ENCODE assay signal across 12 mouse cellular contexts in genomic region chr19:56346016-56346415, GRCm38 (mm10). TPM values are rescaled to one million over a fixed set of nuclear protein-coding genes. Genes with fewer than 3 reads are reported as not detected.
A peak's percentile ranks its signal among the peaks of the same experiment; 100 is the strongest.
DNase-seq lines count a peak whose midpoint lies in the region; ATAC-seq and TF ChIP-seq lines count a peak whose summit lies in the region.
"Had no signal": no experiment of that assay in that cellular context is flagged by ENCODE, and none has a peak within 500 bp of the region (broad histone marks: within the 10 kb centered on the region; RNA-seq: fewer than 3 reads in every experiment).

No protein-coding gene starts in this region.

- H3K9me3 ChIP-seq in ES-Bruce4 (replicated peaks; ENCODE audit: control insufficient read depth, insufficient read depth, low read length, poor library complexity, severe bottlenecking) = no peaks in the 10 kb centered on the region
- H3K9me3 ChIP-seq: embryonic facial prominence, embryonic 13.5 days; liver, embryonic 15.5 days had no signal

- peak; percentile 44 to 55 for DNase-seq in cerebellum, postnatal 14 days
- no peak for DNase-seq in cerebellum, postnatal 25 days
- peak; percentile 26 for DNase-seq in left cerebral cortex, adult 11 months (ENCODE audit: low spot score)
- no peak for DNase-seq in left cerebral cortex, postnatal 36 days (ENCODE audit: low spot score in 2 of 2)
- DNase-seq in urinary bladder, postnatal 14 days (ENCODE audit: low spot score) = no peak
- no peak for DNase-seq in spleen, postnatal 10 days (ENCODE audit: low spot score in 2 of 2)
- DNase-seq: gastrocnemius, postnatal 10 days; kidney, adult 11 months had no signal

- H3K36me3 ChIP-seq in ES-Bruce4 (ENCODE audit: control insufficient read depth, insufficient read depth, low read length, poor library complexity, severe bottlenecking) = no peaks in the 10 kb centered on the region
- H3K36me3 ChIP-seq: embryonic facial prominence, embryonic 13.5 days; liver, embryonic 15.5 days had no signal

- intact Hi-C loops in left cerebral cortex, postnatal 36 days (cut with DNase I) = no loop called here

- H3K27me3 ChIP-seq in ES-Bruce4 (ENCODE audit: control insufficient read depth, insufficient read depth, low read length, poor library complexity, severe bottlenecking) = no peaks in the 10 kb centered on the region
- H3K27me3 ChIP-seq: liver, embryonic 15.5 days had no signal

- no peaks in the 10 kb centered on the region for H3K4me1 ChIP-seq in ES-Bruce4 (ENCODE audit: control insufficient read depth, insufficient read depth, low read length)
- H3K4me1 ChIP-seq: liver, embryonic 15.5 days had no signal

- no peak overlapping the region for H3K4me3 ChIP-seq in ES-Bruce4 (ENCODE audit: low read depth, low read length)
- H3K4me3 ChIP-seq: embryonic facial prominence, embryonic 13.5 days; liver, embryonic 15.5 days had no signal

- no peak overlapping the region for H3K9ac ChIP-seq in ES-Bruce4 (ENCODE audit: low read depth, poor library complexity, severe bottlenecking)
- H3K9ac ChIP-seq: embryonic facial prominence, embryonic 13.5 days; liver, embryonic 15.5 days had no signal

- peak; percentile 26 for TF ChIP-seq CTCF in ES-Bruce4 (IDR thresholded peaks at IDR 0.05; ENCODE audit: low read depth, low read length)

- no peak for TF ChIP-seq POLR2A in ES-Bruce4 (IDR thresholded peaks at IDR 0.05; ENCODE audit: insufficient read depth, low read length)

- no peak for TF ChIP-seq EP300 in ES-Bruce4 (IDR thresholded peaks at IDR 0.05; ENCODE audit: insufficient read depth, low read depth, low read length)

- peak; percentile 61 for ATAC-seq in granulocyte monocyte progenitor cell, adult 5-6 weeks (replicated peaks; ENCODE audit: poor library complexity, severe bottlenecking)

- no peak overlapping the region for H3K27ac ChIP-seq in ES-Bruce4 (ENCODE audit: insufficient read depth, low read length)
- H3K27ac ChIP-seq: embryonic facial prominence, embryonic 13.5 days; liver, embryonic 15.5 days had no signal

RNA-seq across cellular contexts. Expression of gene Nrap, which starts 43.8 kb away (rescaled TPM):
- total RNA-seq in left cerebral cortex, postnatal 36 days (2021) = under 1 TPM; 0.64 to 0.66 TPM
- polyA plus RNA-seq in ES-Bruce4 (2011; ENCODE audit: insufficient read depth, insufficient read length, low read depth, missing spikeins) = not detected in 2 replicates
- 1.1 TPM in 1 of 2 replicates, not detected in the other for total RNA-seq in granulocyte monocyte progenitor cell, adult 5-6 weeks (2014; fragmentation: Nextera tagmentation)
- 0.78 and 0.98 TPM in 2 replicates for total RNA-seq in granulocyte monocyte progenitor cell, adult 5-6 weeks (2017)

RNA-seq across cellular contexts. Expression of gene Casp7, which starts 50.9 kb away (rescaled TPM):
- 1 to 10 TPM; 3.2 to 4.4 TPM for total RNA-seq in left cerebral cortex, postnatal 36 days (2021)
- 17.0 and 19.8 TPM in 2 replicates for polyA plus RNA-seq in ES-Bruce4 (2011; ENCODE audit: insufficient read depth, insufficient read length, low read depth, missing spikeins)
- total RNA-seq in granulocyte monocyte progenitor cell, adult 5-6 weeks (2014; fragmentation: Nextera tagmentation) = 72.3 and 86.7 TPM in 2 replicates
- 42.4 and 43.4 TPM in 2 replicates for total RNA-seq in granulocyte monocyte progenitor cell, adult 5-6 weeks (2017)

RNA-seq across cellular contexts. Expression of gene Habp2, which starts 59.1 kb away (rescaled TPM):
- not detected for total RNA-seq in left cerebral cortex, postnatal 36 days (2021)
- not detected in 2 replicates for polyA plus RNA-seq in ES-Bruce4 (2011; ENCODE audit: insufficient read depth, insufficient read length, low read depth, missing spikeins)
- total RNA-seq in granulocyte monocyte progenitor cell, adult 5-6 weeks (2014; fragmentation: Nextera tagmentation) = not detected in 2 replicates
- total RNA-seq in granulocyte monocyte progenitor cell, adult 5-6 weeks (2017) = not detected in 2 replicates
- polyA plus RNA-seq: embryonic facial prominence, embryonic 13.5 days had no signal

Comparison
In these comparisons a context has a peak if more than half of its experiments do, and no peak if none do; other contexts are left out.
1. DNase-seq: peak in cerebellum, postnatal 14 days (2 of 2) and left cerebral cortex, adult 11 months (single experiment); none in cerebellum, postnatal 25 days (0 of 2), left cerebral cortex, postnatal 36 days (0 of 2), urinary bladder, postnatal 14 days (single experiment) and spleen, postnatal 10 days (0 of 2).
2. RNA of gene Casp7, which starts 50.9 kb away (total RNA-seq): 42.4 to 86.7 TPM in granulocyte monocyte progenitor cell, adult 5-6 weeks; 3.2 to 4.4 TPM in left cerebral cortex, postnatal 36 days; every median in the first group is over 4 times any median in the second.